Mouse (Mus musculus): ENCODE data around the gene Mapk14.

DNA sequence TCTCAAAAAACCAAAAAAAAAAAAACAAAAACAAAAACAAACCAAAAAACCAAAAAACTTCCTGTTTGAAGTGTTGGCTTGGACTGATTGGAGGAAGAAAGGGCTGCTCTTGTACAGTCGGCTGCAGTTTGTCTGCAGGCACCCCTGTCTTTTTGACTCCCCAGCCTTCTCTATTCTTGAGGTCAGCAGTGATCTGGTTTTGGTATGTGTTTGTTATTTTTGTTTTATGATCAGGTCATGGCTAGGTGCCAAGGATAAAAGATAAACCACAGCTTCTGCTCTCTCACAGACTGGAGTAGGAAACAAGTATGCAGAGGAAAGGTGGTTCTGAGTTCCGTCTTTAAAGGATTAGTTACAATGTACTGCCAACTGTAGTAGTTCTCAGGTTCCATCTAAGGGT, 11.5 kb downstream of the Mapk14 start:
- no peak for TF ChIP-seq POLR2A (IDR thresholded peaks at IDR 0.05; ENCODE audit: low read depth, low read length)
- TF ChIP-seq CTCF (IDR thresholded peaks at IDR 0.05; ENCODE audit: borderline replicate concordance, insufficient read depth, low read length) = no peak
